Mouse (Mus musculus) G1E (cell line): Measurements from ENCODE around the gene Wwox. TPM values are rescaled to one million over a fixed set of nuclear protein-coding genes. Genes with fewer than 3 reads are reported as not detected.

Experiments
- ATAC-seq: 2 replicates; pipeline ENCODE4 v1.8.0; 2016; ENCODE audit warnings: mild to moderate bottlenecking; ENCODE audit not compliant: insufficient number of reproducible peaks, poor library complexity, low FRiP score, severe bottlenecking; ENCODE audit errors: extremely low read depth
- DNase-seq: peaks from one replicate; pipeline ENCODE4 v3.0.0; 2012; ENCODE audit warnings: low spot score
- H3K27me3 ChIP-seq: 2 replicates; pipeline ENCODE4 v1.6.1; 2012; ENCODE audit warnings: mild to moderate bottlenecking, low read length, inconsistent platforms; ENCODE audit not compliant: insufficient read depth
- H3K36me3 ChIP-seq: replicated peaks from 2 replicates; pipeline ENCODE3; 2012; ENCODE audit warnings: mild to moderate bottlenecking, inconsistent platforms
- H3K4me1 ChIP-seq: 2 replicates; pipeline ENCODE4 v1.6.1; 2012; ENCODE audit warnings: low read depth, low read length, inconsistent platforms, mixed read lengths; ENCODE audit not compliant: insufficient read depth
- H3K4me3 ChIP-seq: 2 replicates; pipeline ENCODE4 v1.5.1; 2012; ENCODE audit warnings: low read depth, mild to moderate bottlenecking, inconsistent platforms, low read length, moderate library complexity, mixed read lengths
- H3K9me3 ChIP-seq: replicated peaks from 2 replicates; pipeline ENCODE4 v1.6.1; 2012; ENCODE audit warnings: inconsistent platforms
- CTCF ChIP-seq: IDR thresholded peaks from 2 replicates; pipeline ENCODE4 v1.5.1; 2012; ENCODE audit warnings: low read depth, low read length, inconsistent platforms, mixed read lengths
- GATA1 ChIP-seq: IDR thresholded peaks from 2 replicates; pipeline ENCODE4 v1.6.1; 2012; ENCODE audit warnings: borderline replicate concordance, low read length, inconsistent platforms, mixed read lengths
- GATA2 ChIP-seq: IDR thresholded peaks from 2 replicates; pipeline ENCODE4 v1.6.1; 2012; ENCODE audit warnings: low read depth, low read length, inconsistent platforms, borderline replicate concordance
- POLR2AphosphoS5 ChIP-seq: IDR thresholded peaks from 2 replicates; pipeline ENCODE4 v1.6.1; 2012; ENCODE audit warnings: low read depth, low read length, inconsistent platforms; ENCODE audit not compliant: insufficient replicate concordance
- TAL1 ChIP-seq: conservative IDR thresholded peaks from 2 replicates; pipeline ENCODE4 v1.6.1; 2012; ENCODE audit warnings: low read depth, low read length, inconsistent platforms, mixed read lengths
- polyA plus RNA-seq: library from polyadenylated mRNA; stranded (reverse); fragments of >175 nt; gene quantifications from 2 replicates; pipeline ENCODE4 v1.2.3, GENCODE M21; 2012
- total RNA-seq, 2 experiments: library from RNA; stranded (forward) in 1 of 2; stranded (reverse) in 1 of 2; fragments of 200-1000 nt in 1 of 2; fragments of >200 nt in 1 of 2; fragmentation: Nextera tagmentation in 1 of 2; gene quantifications; 2 replicates each; pipeline ENCODE4 v1.2.3; 2014 to 2017

Wwox gene
- total and polyA plus RNA-seq, 3 experiments, result 5.8 to 33.9 (median 7.2) TPM

- peaks cover 50% of the 10 kb centered on the region for H3K9me3 ChIP-seq
- H3K27me3 ChIP-seq, result no peaks in the 10 kb centered on the region
Measured at GRCm38 (mm10) chr8:115380017-115380416, 940.6 kb downstream of the Wwox start.

GRCm38 (mm10) chr8:115390921-115391504 lies 951.6 kb downstream of the Wwox start:
- no peaks in the 10 kb centered on the region for H3K27me3 ChIP-seq
- no peaks in the 10 kb centered on the region for H3K4me1 ChIP-seq
- ATAC-seq (no peak), DNase-seq (no peak)
- H3K36me3 ChIP-seq, result no peaks in the 10 kb centered on the region
- H3K9me3 ChIP-seq, result peaks cover 45% of the 10 kb centered on the region
- H3K4me3 ChIP-seq, result no peak overlapping the region
- TF ChIP-seq POLR2AphosphoS5, result no peak
- no peak for TF ChIP-seq GATA2
- no peak for TF ChIP-seq GATA1
- TF ChIP-seq TAL1, result no peak

More at GRCm38 (mm10) chr8:115380017-115380416, 940.6 kb downstream of the Wwox start:
- DNase-seq (no peak), ATAC-seq (no peak)
- Histone ChIP-seq H3K4me3 (no peak overlapping the region), H3K4me1 (no peaks in the 10 kb centered on the region), H3K36me3 (no peaks in the 10 kb centered on the region)
- no peak for TF ChIP-seq GATA1
- TF ChIP-seq CTCF, result no peak
- no peak for TF ChIP-seq GATA2
- TF ChIP-seq TAL1, result no peak
- TF ChIP-seq POLR2AphosphoS5, result no peak

DNA sequence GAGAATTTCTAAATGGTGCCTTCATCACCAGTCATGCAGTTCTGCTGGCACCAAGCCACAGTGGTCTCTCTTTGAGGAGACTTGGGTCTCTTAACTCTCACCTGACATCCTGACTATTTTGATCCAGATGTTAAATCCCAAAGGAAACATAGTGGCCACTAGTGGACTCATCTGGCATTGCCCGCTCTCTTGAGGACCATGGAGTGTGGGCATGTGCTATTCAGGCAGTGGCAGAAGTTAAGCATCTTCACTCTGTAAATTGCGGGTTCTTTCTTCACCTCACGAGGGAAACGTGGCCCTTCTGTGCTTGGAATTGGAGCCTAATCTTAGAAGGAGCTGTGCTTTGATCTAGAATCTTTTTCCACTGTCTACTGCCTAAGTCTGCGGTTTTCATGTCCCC lies 956.4 kb downstream of the Wwox start:
- DNase-seq (no peak), ATAC-seq (no peak)
- no peak overlapping the region for H3K4me3 ChIP-seq
- H3K9me3 ChIP-seq, result peaks cover 48% of the 10 kb centered on the region
- TF ChIP-seq CTCF (no peak), GATA1 (no peak), POLR2AphosphoS5 (no peak), TAL1 (no peak), GATA2 (no peak)
- no peaks in the 10 kb centered on the region for H3K4me1 ChIP-seq
- no peaks in the 10 kb centered on the region for H3K36me3 ChIP-seq
- no peaks in the 10 kb centered on the region for H3K27me3 ChIP-seq

GRCm38 (mm10) chr8:115397981-115398380 lies 958.5 kb downstream of the Wwox start:
- Histone ChIP-seq H3K9me3 (peaks cover 55% of the 10 kb centered on the region), H3K4me1 (no peaks in the 10 kb centered on the region), H3K27me3 (no peaks in the 10 kb centered on the region), H3K36me3 (no peaks in the 10 kb centered on the region), H3K4me3 (no peak overlapping the region)
- ATAC-seq (no peak), DNase-seq (no peak)
- no peak for TF ChIP-seq GATA1
- no peak for TF ChIP-seq GATA2
- TF ChIP-seq TAL1, result no peak
- TF ChIP-seq POLR2AphosphoS5, result no peak
- no peak for TF ChIP-seq CTCF

DNA sequence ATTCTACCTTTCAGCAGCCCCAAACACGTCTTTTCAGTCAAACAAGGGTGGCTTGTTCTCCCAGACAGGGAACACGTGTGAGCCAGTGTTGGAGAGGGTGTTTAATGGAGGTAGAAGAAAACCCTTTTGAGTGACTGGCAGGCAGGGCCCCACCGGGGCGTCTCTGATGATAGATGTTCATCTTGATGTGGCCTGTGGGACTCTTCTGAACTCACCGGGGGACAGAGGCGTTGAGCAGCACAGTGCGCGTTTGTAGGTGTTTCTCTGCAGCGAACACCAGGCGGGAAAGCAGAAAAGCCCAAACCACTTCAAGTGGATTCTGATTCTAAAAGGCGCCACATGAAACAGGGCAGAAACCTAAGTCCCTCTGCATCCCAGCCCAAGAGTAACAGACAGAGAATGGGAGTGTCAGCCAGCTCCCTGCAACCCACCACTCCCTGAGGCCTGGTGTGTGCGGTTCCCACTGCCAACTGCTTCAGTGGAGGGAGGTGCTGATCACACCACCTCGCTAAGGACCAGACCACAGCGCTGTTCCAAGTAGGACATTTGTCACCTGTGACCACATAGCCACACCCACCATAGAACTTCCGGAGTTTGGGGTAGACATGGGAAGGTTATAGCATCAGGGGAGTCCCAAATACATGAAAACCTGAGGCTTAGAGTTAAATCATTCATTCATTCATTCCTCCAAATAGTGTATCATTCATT lies 960.7 kb downstream of the Wwox start:
- TF ChIP-seq TAL1 (no peak), POLR2AphosphoS5 (no peak), CTCF (no peak), GATA2 (no peak), GATA1 (no peak)
- Histone ChIP-seq H3K4me3 (no peak overlapping the region), H3K9me3 (peaks cover 65% of the 10 kb centered on the region), H3K4me1 (no peaks in the 10 kb centered on the region), H3K36me3 (no peaks in the 10 kb centered on the region), H3K27me3 (no peaks in the 10 kb centered on the region)
- no peak for DNase-seq
- no peak for ATAC-seq

Other genes starting within 250 kb of the Wwox start
- not detected in 2 replicates for gene Vat1l, start 234.0 kb upstream of the Wwox start, total RNA-seq (2014; fragmentation: Nextera tagmentation)
- gene Vat1l, start 234.0 kb upstream of the Wwox start, total RNA-seq (2017), result 0.12 and 0.27 TPM in 2 replicates
- not detected in 2 replicates for gene Vat1l, start 234.0 kb upstream of the Wwox start, polyA plus RNA-seq
- not detected in 2 replicates for gene Clec3a, start 21.6 kb upstream of the Wwox start, total RNA-seq (2014; fragmentation: Nextera tagmentation)
- not detected in 2 replicates for gene Clec3a, start 21.6 kb upstream of the Wwox start, total RNA-seq (2017)
- gene Clec3a, start 21.6 kb upstream of the Wwox start, polyA plus RNA-seq, result not detected in 2 replicates